ENCODE assay signal across 15 mouse cellular contexts in genomic region chr9:67612101-67612500, GRCm38 (mm10).
"Had no signal": no experiment of that assay in that cellular context is flagged by ENCODE, and none has a peak within 500 bp of the region (broad histone marks: within the 10 kb centered on the region; RNA-seq: fewer than 3 reads in every experiment).

No protein-coding gene starts in this region.

- H3K27ac ChIP-seq: kidney, embryonic 15.5 days; liver, embryonic 15.5 days; midbrain, embryonic 10.5 days; neural tube, embryonic 12.5 days; stomach, embryonic 15.5 days had no signal

- H3K27me3 ChIP-seq: kidney, embryonic 15.5 days; liver, embryonic 15.5 days; neural tube, embryonic 12.5 days; stomach, embryonic 15.5 days had no signal

- H3K4me3 ChIP-seq: kidney, embryonic 15.5 days; liver, embryonic 15.5 days; midbrain, embryonic 10.5 days; neural tube, embryonic 12.5 days; stomach, embryonic 15.5 days had no signal

- H3K9ac ChIP-seq: kidney, embryonic 15.5 days; liver, embryonic 15.5 days; lung, embryonic 14.5 days; neural tube, embryonic 12.5 days; stomach, embryonic 15.5 days had no signal

- H3K36me3 ChIP-seq: kidney, embryonic 15.5 days; liver, embryonic 15.5 days; midbrain, embryonic 10.5 days; neural tube, embryonic 12.5 days; stomach, embryonic 15.5 days had no signal

- H3K4me2 ChIP-seq: kidney, embryonic 15.5 days; liver, embryonic 11.5 days; liver, embryonic 15.5 days; lung, embryonic 14.5 days; neural tube, embryonic 12.5 days; stomach, embryonic 15.5 days had no signal

- DNase-seq: kidney, adult 18-20 months; left cerebral cortex, postnatal 4 days; lung, embryonic 14.5 days; lung, postnatal 10 days; lung, postnatal 4 days; midbrain, embryonic 14.5 days; retina, postnatal 1 day; thymus, adult 2 months; thymus, postnatal 25 days had no signal

- H3K4me1 ChIP-seq: liver, embryonic 15.5 days; neural tube, embryonic 12.5 days had no signal

- H3K9me3 ChIP-seq: kidney, embryonic 15.5 days; liver, embryonic 15.5 days; midbrain, embryonic 10.5 days; neural tube, embryonic 12.5 days; stomach, embryonic 15.5 days had no signal
